Mouse (Mus musculus): Measurements from ENCODE around the gene Ppard.

GRCm38 (mm10) chr17:28347327-28347726, 114.8 kb downstream of the Ppard start:
- no peak for TF ChIP-seq GATA1 (IDR thresholded peaks at IDR 0.05; ENCODE audit: borderline replicate concordance, low read length)
- no peak for TF ChIP-seq FLI1 (IDR thresholded peaks at IDR 0.05; ENCODE audit: low read length)

All from megakaryocyte, embryonic 14.5 days (primary cell).